Mouse (Mus musculus) midbrain, postnatal 0 days (tissue): Measurements from ENCODE around the gene Col6a1. TPM values are rescaled to one million over a fixed set of nuclear protein-coding genes. Genes with fewer than 3 reads are reported as not detected.

Source experiments
- ATAC-seq: fragments of 200-750 bp; cut with Nextera tagmentation; 2 replicates; pipeline ENCODE4 v1.8.0; 2017; ENCODE audit warnings: moderate number of reproducible peaks, mild to moderate bottlenecking, moderate TSS enrichment, moderate library complexity; ENCODE audit not compliant: low FRiP score
- DNase-seq: peaks from one replicate; pipeline ENCODE4 v3.0.0-alpha.2; 2015; ENCODE audit warnings: low spot score
- H3K27ac ChIP-seq: fragments of 300-500 bp; sonication (generic); 2 replicates; pipeline ENCODE4 v1.5.1; 2014; ENCODE audit warnings: low read depth, mild to moderate bottlenecking, low read length, mixed read lengths
- H3K27me3 ChIP-seq: fragments of 300-500 bp; sonication (generic); 2 replicates; pipeline ENCODE4 v1.6.1; 2014; ENCODE audit warnings: low read length, control low read depth, mixed read lengths; ENCODE audit not compliant: insufficient read depth
- H3K36me3 ChIP-seq: fragments of 300-500 bp; sonication (generic); 2 replicates; pipeline ENCODE4 v1.6.1; 2014; ENCODE audit warnings: low read length, control low read depth, mixed read lengths; ENCODE audit not compliant: insufficient read depth
- H3K4me1 ChIP-seq: fragments of 300-500 bp; sonication (generic); 2 replicates; pipeline ENCODE4 v1.6.1; 2014; ENCODE audit warnings: mild to moderate bottlenecking, control low read depth, antibody characterized with exemption, low read length, mixed read lengths; ENCODE audit not compliant: insufficient read depth
- H3K4me2 ChIP-seq: fragments of 300-500 bp; sonication (generic); 2 replicates; pipeline ENCODE4 v1.6.1; 2014; ENCODE audit warnings: low read depth, mild to moderate bottlenecking, low read length, mixed read lengths; ENCODE audit not compliant: poor library complexity, severe bottlenecking
- H3K4me3 ChIP-seq: fragments of 300-500 bp; sonication (generic); 2 replicates; pipeline ENCODE4 v1.5.1; 2014; ENCODE audit warnings: low read depth, mild to moderate bottlenecking, low read length, moderate library complexity
- H3K9ac ChIP-seq: fragments of 300-500 bp; sonication (generic); replicated peaks from 2 replicates; pipeline ENCODE4 v1.6.1; 2014; ENCODE audit warnings: mild to moderate bottlenecking, low read length, moderate library complexity, mixed read lengths; ENCODE audit not compliant: poor library complexity, severe bottlenecking
- H3K9me3 ChIP-seq: fragments of 300-500 bp; sonication (generic); 2 replicates; pipeline ENCODE4 v1.6.1; 2016; ENCODE audit warnings: low read length, control low read depth
- CTCF ChIP-seq: IDR thresholded peaks from 2 replicates; pipeline ENCODE4 v1.5.1; 2016; ENCODE audit warnings: antibody characterized with exemption, mild to moderate bottlenecking
- WGBS: fragments of 180-500 bp; shearing (Covaris S2); extraction: QIAGEN DNeasy Blood & Tissue Kit; methylation state at CpG from one replicate; pipeline ENCODE4 v1.1.7; 2014; 5-methylcytosine and 5-hydroxymethylcytosine counted together
- polyA plus RNA-seq: library from polyadenylated mRNA; unstranded; fragments of >200 nt; fragmentation: Nextera tagmentation; extraction: Ambion mirVana; gene quantifications from 2 replicates; pipeline ENCODE4 v1.2.1, GENCODE M21; 2015
- total RNA-seq: library from RNA; depleted of rRNA; stranded (reverse); fragments of >200 nt; gene quantifications from 2 replicates; pipeline ENCODE4 v1.2.3, GENCODE M21; 2014

Col6a1 gene
- total and polyA plus RNA-seq, 2 experiments from 2014 or later = 21.7 to 32.7 TPM

DNA sequence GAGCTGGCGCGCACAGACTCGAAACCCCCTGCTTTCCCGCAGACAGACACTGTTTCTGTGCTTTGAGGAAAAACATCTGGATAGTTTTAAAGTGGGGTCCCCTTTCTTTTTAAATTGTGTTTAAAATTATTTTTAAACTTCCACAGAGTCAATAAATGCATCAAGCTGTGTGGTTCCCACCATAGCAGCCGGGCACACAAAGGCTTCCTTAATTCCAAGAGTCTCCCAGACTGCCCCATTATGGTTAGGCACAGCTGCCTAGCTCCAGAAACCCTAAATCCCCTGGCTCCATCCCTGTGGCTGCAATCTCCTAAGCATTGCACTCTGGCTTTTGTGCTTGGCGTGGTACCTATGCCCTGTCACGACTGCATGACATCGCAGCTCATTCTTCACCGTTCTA, 54.0 kb downstream of the Col6a1 start:
- Histone ChIP-seq H3K4me1 (no peaks in the 10 kb centered on the region), H3K9ac (no peak overlapping the region), H3K4me2 (no peak overlapping the region), H3K27me3 (no peaks in the 10 kb centered on the region), H3K4me3 (no peak overlapping the region), H3K9me3 (0 out of 2 replicates have a peak, but pooled peaks cover 3% of the 10 kb centered on the region), H3K36me3 (no peaks in the 10 kb centered on the region), H3K27ac (no peak overlapping the region)
- 81% methylated on average over 9 of the region's 9 CpGs for WGBS
- DNase-seq (no peak), ATAC-seq (no peak)
- TF ChIP-seq CTCF = no peak

DNA sequence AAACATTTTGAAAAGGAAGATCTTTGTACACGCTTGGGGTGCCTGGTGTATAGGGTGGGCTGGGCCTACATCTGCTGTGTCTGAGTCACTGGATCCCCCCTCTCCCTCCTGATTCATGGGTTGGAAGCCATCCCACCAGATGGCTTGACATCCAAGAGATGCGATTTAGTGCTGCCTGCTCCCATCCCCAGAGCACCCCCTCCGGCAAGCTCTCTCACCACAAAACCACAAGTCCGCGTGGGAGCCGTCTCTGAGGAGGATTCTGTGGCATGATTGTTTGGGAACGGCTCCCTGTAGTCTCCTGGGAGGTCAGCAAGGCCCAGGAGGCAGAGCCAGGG, 57.1 kb downstream of the Col6a1 start:
- H3K9me3 ChIP-seq = peaks cover 8% of the 10 kb centered on the region; the same call in 1 of the 2 replicates
- no peak overlapping the region for H3K4me3 ChIP-seq
- WGBS = 68% methylated on average over 7 of the region's 7 CpGs
- H3K27me3 ChIP-seq = no peaks in the 10 kb centered on the region
- no peak for ATAC-seq
- H3K4me2 ChIP-seq = no peak overlapping the region
- DNase-seq = no peak
- H3K9ac ChIP-seq = no peak overlapping the region
- no peaks in the 10 kb centered on the region for H3K36me3 ChIP-seq
- H3K4me1 ChIP-seq = no peaks in the 10 kb centered on the region
- H3K27ac ChIP-seq = no peak overlapping the region
- no peak for TF ChIP-seq CTCF

- Histone ChIP-seq H3K27ac (no peak overlapping the region), H3K4me2 (no peak overlapping the region), H3K36me3 (no peaks in the 10 kb centered on the region), H3K9ac (no peak overlapping the region), H3K4me1 (no peaks in the 10 kb centered on the region), H3K4me3 (no peak overlapping the region), H3K27me3 (no peaks in the 10 kb centered on the region), H3K9me3 (peaks cover 8% of the 10 kb centered on the region; the same call in 1 of the 2 replicates)
- no peak for TF ChIP-seq CTCF
- no peak for ATAC-seq
- WGBS = 88% methylated on average over 4 of the region's 4 CpGs
- DNase-seq = no peak
These were observed 57.6 kb downstream of the Col6a1 start for GRCm38 (mm10) chr10:76668261-76668946.

DNA sequence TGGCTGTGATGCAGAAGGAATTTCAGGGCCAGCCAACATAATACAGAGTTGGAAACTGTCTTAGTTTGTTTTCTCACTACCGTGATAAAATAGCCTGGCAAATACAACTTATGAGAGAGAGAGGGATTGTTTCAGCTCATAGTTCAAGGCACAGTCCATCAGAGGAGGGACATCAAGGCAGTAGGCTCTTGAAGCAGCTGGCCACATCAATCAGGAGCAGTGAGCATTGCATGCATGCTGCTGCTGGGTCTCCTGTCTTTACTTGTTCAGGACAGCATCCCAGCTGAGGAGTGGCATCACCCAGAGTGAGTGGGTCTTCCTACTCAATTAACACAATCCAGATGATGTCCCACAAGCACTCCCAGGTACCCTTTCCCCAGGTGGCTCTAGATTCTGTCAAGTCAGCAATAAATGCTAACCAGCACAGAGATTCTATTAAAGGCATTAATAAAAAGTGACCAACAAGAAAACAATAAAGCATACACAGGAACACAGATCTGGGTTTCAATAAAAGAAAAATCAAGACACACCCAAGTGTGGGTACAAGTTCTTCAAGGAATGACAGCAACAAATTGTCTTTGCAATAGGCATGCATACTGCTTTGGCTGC, 58.7 kb downstream of the Col6a1 start:
- 96% methylated on average over 1 of the region's 1 CpGs for WGBS
- Histone ChIP-seq H3K4me2 (no peak overlapping the region), H3K36me3 (no peaks in the 10 kb centered on the region), H3K27me3 (no peaks in the 10 kb centered on the region), H3K4me1 (no peaks in the 10 kb centered on the region), H3K9ac (no peak overlapping the region), H3K9me3 (peaks cover 8% of the 10 kb centered on the region; the same call in 1 of the 2 replicates), H3K4me3 (no peak overlapping the region), H3K27ac (no peak overlapping the region)
- ATAC-seq (no peak), DNase-seq (no peak)
- TF ChIP-seq CTCF = no peak

GRCm38 (mm10) chr10:76665551-76665950, 60.4 kb downstream of the Col6a1 start:
- Histone ChIP-seq H3K27me3 (no peaks in the 10 kb centered on the region), H3K4me3 (no peak overlapping the region), H3K36me3 (no peaks in the 10 kb centered on the region), H3K9me3 (peaks cover 8% of the 10 kb centered on the region; the same call in 1 of the 2 replicates), H3K9ac (no peak overlapping the region), H3K4me1 (no peaks in the 10 kb centered on the region), H3K27ac (no peak overlapping the region), H3K4me2 (no peak overlapping the region)
- no peak for TF ChIP-seq CTCF
- DNase-seq (no peak), ATAC-seq (no peak)
- WGBS = 92% methylated on average over 11 of the region's 11 CpGs
